In the genomic region with DNA sequence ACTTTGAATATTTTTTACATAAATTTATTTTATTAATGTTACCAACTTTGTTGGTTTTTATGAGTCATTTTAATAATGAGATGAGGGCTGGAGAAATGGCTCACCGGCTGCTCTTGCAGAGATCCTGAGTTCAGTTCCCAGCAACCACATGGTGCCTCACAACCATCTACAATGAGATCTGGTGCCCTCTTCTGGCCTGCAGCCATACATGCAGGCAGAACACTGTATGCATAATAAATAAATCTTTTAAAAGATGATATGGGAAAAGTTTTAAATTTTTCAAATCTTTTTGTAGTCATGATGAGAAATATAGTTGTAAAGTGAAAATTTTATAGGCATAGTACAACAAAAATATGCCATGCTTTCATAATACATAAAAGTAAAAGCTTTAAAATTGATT, we compare ENCODE assay signal across 14 mouse cellular contexts. TPM values are rescaled to one million over a fixed set of nuclear protein-coding genes. Genes with fewer than 3 reads are reported as not detected.
DNase-seq lines count a peak whose midpoint lies in the region; ATAC-seq and TF ChIP-seq lines count a peak whose summit lies in the region.
"Had no signal": no experiment of that assay in that cellular context is flagged by ENCODE, and none has a peak within 500 bp of the region (broad histone marks: within the 10 kb centered on the region; RNA-seq: fewer than 3 reads in every experiment).

No protein-coding gene starts in this region.

- H3K27me3 ChIP-seq in kidney, postnatal 0 days (ENCODE audit: insufficient read depth, low read length): no peaks in the 10 kb centered on the region
- H3K27me3 ChIP-seq: kidney, embryonic 15.5 days; liver, embryonic 15.5 days had no signal

- no peaks in the 10 kb centered on the region for H3K9me3 ChIP-seq in kidney, postnatal 0 days (replicated peaks; ENCODE audit: low read length)
- H3K9me3 ChIP-seq: kidney, embryonic 15.5 days; liver, embryonic 15.5 days had no signal

- intact Hi-C loops in heart, postnatal 14 days (cut with DNase I): no loop called here

- no peak overlapping the region for H3K9ac ChIP-seq in kidney, postnatal 0 days (ENCODE audit: low read depth, low read length)
- H3K9ac ChIP-seq: hindbrain, embryonic 14.5 days; kidney, embryonic 15.5 days; liver, embryonic 15.5 days had no signal

- peak; percentile 54 for TF ChIP-seq CTCF in kidney, postnatal 0 days (IDR thresholded peaks at IDR 0.05; ENCODE audit: low read depth)

- no peak for ATAC-seq in kidney, postnatal 0 days (replicated peaks; ENCODE audit: low FRiP score, low read depth)
- ATAC-seq: forebrain, embryonic 16.5 days had no signal

- H3K36me3 ChIP-seq in kidney, postnatal 0 days (ENCODE audit: insufficient read depth, low read length): peaks cover 40% of the 10 kb centered on the region

- no peaks in the 10 kb centered on the region for H3K4me1 ChIP-seq in kidney, postnatal 0 days (replicated peaks; ENCODE audit: insufficient read depth, low read length)
- H3K4me1 ChIP-seq: kidney, embryonic 15.5 days; liver, embryonic 15.5 days had no signal

- H3K4me2 ChIP-seq in kidney, postnatal 0 days (ENCODE audit: low read length): no peak overlapping the region
- H3K4me2 ChIP-seq: hindbrain, embryonic 14.5 days; kidney, embryonic 15.5 days; liver, embryonic 15.5 days had no signal

- H3K27ac ChIP-seq in kidney, postnatal 0 days: no peak overlapping the region
- H3K27ac ChIP-seq: hindbrain, embryonic 14.5 days; kidney, embryonic 15.5 days; liver, embryonic 15.5 days had no signal

- no peak overlapping the region for H3K4me3 ChIP-seq in kidney, postnatal 0 days (replicated peaks; ENCODE audit: low read depth, low read length)
- H3K4me3 ChIP-seq: kidney, embryonic 15.5 days; liver, embryonic 15.5 days had no signal

- DNase-seq in kidney, postnatal 0 days (ENCODE audit: low spot score): no peak
- no peak for DNase-seq in kidney, adult 8-10 months
- DNase-seq in thymus, postnatal 14 days: peak; percentile 13
- DNase-seq in thymus, postnatal 10 days (ENCODE audit: low spot score in 2 of 2): no peak
- DNase-seq in R1 (ENCODE audit: low read depth, low spot score): peak; percentile 36
- no peak for DNase-seq in retina, postnatal 1 day
- no peak for DNase-seq in heart, postnatal 14 days
- DNase-seq: cerebellum, adult 8-10 months; embryo, embryonic 11 days had no signal

- 86% methylated on average over 1 of the region's 1 CpGs for WGBS in kidney, postnatal 0 days

RNA-seq across cellular contexts. Expression of a gene that starts 22.7 kb away (rescaled TPM):
- 145 and 149 TPM in 2 replicates for polyA plus RNA-seq in kidney, postnatal 0 days (2015; fragmentation: Nextera tagmentation; extraction: Ambion mirVana)
- 10 to 100 TPM; 44.0 to 44.9 TPM for total RNA-seq in heart, postnatal 14 days (2021)

RNA-seq across cellular contexts. Expression of a gene that starts 31.8 kb away (rescaled TPM):
- polyA plus RNA-seq in kidney, postnatal 0 days (2015; fragmentation: Nextera tagmentation; extraction: Ambion mirVana): 10.3 and 11.2 TPM in 2 replicates
- 10 to 100 TPM; 29.7 to 30.5 TPM for total RNA-seq in heart, postnatal 14 days (2021)

RNA-seq across cellular contexts. Expression of a gene that starts 44.3 kb away (rescaled TPM):
- 2.1 and 2.4 TPM in 2 replicates for polyA plus RNA-seq in kidney, postnatal 0 days (2015; fragmentation: Nextera tagmentation; extraction: Ambion mirVana)
- under 1 TPM; 0.29 to 0.66 TPM for total RNA-seq in heart, postnatal 14 days (2021)
- polyA plus RNA-seq: spleen, adult 2 months had no signal

RNA-seq across cellular contexts. Expression of a gene that starts 44.3 kb away (rescaled TPM):
- 28.2 and 28.5 TPM in 2 replicates for polyA plus RNA-seq in kidney, postnatal 0 days (2015; fragmentation: Nextera tagmentation; extraction: Ambion mirVana)
- total RNA-seq in heart, postnatal 14 days (2021): 10 to 100 TPM; 20.7 to 25.0 TPM

Comparison
In these comparisons a context has a peak if more than half of its experiments do, and no peak if none do; other contexts are left out.
1. DNase-seq: peak in thymus, postnatal 14 days (single experiment) and R1 (single experiment); none in kidney, postnatal 0 days (single experiment), kidney, adult 8-10 months (0 of 2), thymus, postnatal 10 days (0 of 2), retina, postnatal 1 day (single experiment) and heart, postnatal 14 days (0 of 2).